Mouse (Mus musculus) forebrain, embryonic 11.5 days (tissue): ENCODE results near the gene Pdia4. TPM values are rescaled to one million over a fixed set of nuclear protein-coding genes. Genes with fewer than 3 reads are reported as not detected.
"Not testable (repeated sequence)": the region's sequence is repeated elsewhere in the genome, so short reads cannot be mapped to it uniquely, and the experiment has no call there.

Experiments
- ATAC-seq: fragments of 200-750 bp; cut with Nextera tagmentation; replicated peaks from 2 replicates; pipeline ENCODE4 v1.8.0; 2017; ENCODE audit warnings: moderate TSS enrichment; ENCODE audit not compliant: low FRiP score
- DNase-seq: peaks from one replicate; pipeline ENCODE4 v3.0.0-alpha.2; 2017; ENCODE audit warnings: low spot score
- H3K27ac ChIP-seq: fragments of 300-500 bp; sonication (generic); 2 replicates; pipeline ENCODE4 v1.5.1; 2014; ENCODE audit warnings: low read depth, low read length
- H3K27me3 ChIP-seq: fragments of 300-500 bp; sonication (generic); 2 replicates; pipeline ENCODE4 v1.6.1; 2014; ENCODE audit warnings: mild to moderate bottlenecking, low read length, mixed read lengths; ENCODE audit not compliant: control insufficient read depth, insufficient read depth
- H3K36me3 ChIP-seq: fragments of 300-500 bp; sonication (generic); 2 replicates; pipeline ENCODE4 v1.6.1; 2014; ENCODE audit warnings: mild to moderate bottlenecking, low read length, moderate library complexity, mixed read lengths; ENCODE audit not compliant: control insufficient read depth, insufficient read depth
- H3K4me1 ChIP-seq: fragments of 300-500 bp; sonication (generic); replicated peaks from 2 replicates; pipeline ENCODE4 v1.6.1; 2014; ENCODE audit warnings: low read length, mixed read lengths; ENCODE audit not compliant: control insufficient read depth, insufficient read depth
- H3K4me2 ChIP-seq: fragments of 300-500 bp; sonication (generic); 2 replicates; pipeline ENCODE4 v1.6.1; 2014; ENCODE audit warnings: low read depth, mild to moderate bottlenecking, low read length, moderate library complexity, mixed read lengths; ENCODE audit not compliant: severe bottlenecking
- H3K4me3 ChIP-seq: fragments of 300-500 bp; sonication (generic); 2 replicates; pipeline ENCODE4 v1.5.1; 2014; ENCODE audit warnings: low read depth, low read length
- H3K9ac ChIP-seq: fragments of 300-500 bp; sonication (generic); 2 replicates; pipeline ENCODE4 v1.6.1; 2014; ENCODE audit warnings: low read length
- H3K9me3 ChIP-seq: fragments of 300-500 bp; sonication (generic); 2 replicates; pipeline ENCODE4 v1.6.1; 2016; ENCODE audit warnings: low read length, mixed read lengths; ENCODE audit not compliant: control insufficient read depth
- WGBS: fragments of 180-500 bp; shearing (Covaris S2); extraction: QIAGEN DNeasy Blood & Tissue Kit; methylation state at CpG from one replicate; pipeline ENCODE4 v1.1.7; 2014; 5-methylcytosine and 5-hydroxymethylcytosine counted together
- polyA plus RNA-seq: library from polyadenylated mRNA; unstranded; fragments of >200 nt; fragmentation: Nextera tagmentation; extraction: Ambion mirVana; gene quantifications from 2 replicates; pipeline ENCODE4 v1.2.1, GENCODE M21; 2014

Pdia4 gene
- polyA plus RNA-seq, result 252 and 255 TPM in 2 replicates

- H3K4me1 ChIP-seq, result peaks cover 8% of the 10 kb centered on the region; the same call in 1 of the 2 replicates
- H3K9ac ChIP-seq, result peak within 1 kb of the TSS; percentile 94
- H3K36me3 ChIP-seq, result no peaks in the 10 kb centered on the region
- peak; percentile 100 for ATAC-seq
- WGBS, result under 1% methylated on average over 44 of the region's 44 CpGs
- H3K4me3 ChIP-seq, result peak within 1 kb of the TSS; percentile 84
- H3K9me3 ChIP-seq, result no peaks in the 10 kb centered on the region
- H3K27me3 ChIP-seq, result no peaks in the 10 kb centered on the region
- peak within 1 kb of the TSS; percentile 54 for H3K4me2 ChIP-seq
- H3K27ac ChIP-seq, result peak within 1 kb of the TSS; percentile 92
- peak; percentile 99 for DNase-seq
Measured at GRCm38 (mm10) chr6:47813257-47813878, at the start of gene Pdia4. Gene Pdia4, minus strand, starts transcription at chr6:47813430.

- H3K9ac ChIP-seq, DNase-seq, H3K27me3 ChIP-seq, H3K9me3 ChIP-seq, ATAC-seq, H3K4me1 ChIP-seq, H3K4me2 ChIP-seq, H3K4me3 ChIP-seq, H3K36me3 ChIP-seq, H3K27ac ChIP-seq: not testable (repeated sequence)
- 88% methylated on average over 3 of the region's 3 CpGs for WGBS
Measured at GRCm38 (mm10) chr6:47857729-47858128, 44.5 kb upstream of the Pdia4 start.

DNA sequence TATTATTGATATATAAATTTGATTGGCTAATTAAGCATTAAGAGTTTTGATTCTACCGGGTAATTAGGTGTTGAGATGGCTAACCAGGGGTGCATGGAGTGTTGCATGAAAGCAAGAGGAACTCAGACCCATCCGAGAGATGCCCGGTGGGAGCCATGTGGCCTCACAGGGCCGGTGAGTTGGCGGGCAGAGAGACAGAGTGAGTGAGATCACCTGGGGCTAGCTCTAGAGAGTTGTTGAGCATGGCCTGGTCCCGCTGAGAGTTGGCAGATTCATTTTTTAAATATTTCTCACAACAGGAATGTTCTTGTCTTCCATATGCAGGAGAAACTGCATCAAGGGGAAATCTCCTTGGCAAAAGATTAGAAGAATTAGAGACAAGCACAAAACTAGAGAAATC lies 44.0 kb upstream of the Pdia4 start:
- H3K27me3 ChIP-seq, result no peaks in the 10 kb centered on the region
- H3K4me2 ChIP-seq, result no peak overlapping the region
- no peaks in the 10 kb centered on the region for H3K4me1 ChIP-seq
- H3K4me3 ChIP-seq, result no peak overlapping the region
- no peak overlapping the region for H3K27ac ChIP-seq
- H3K9me3 ChIP-seq, result no peaks in the 10 kb centered on the region
- DNase-seq (no peak), ATAC-seq (no peak)
- H3K9ac ChIP-seq, result no peak overlapping the region
- WGBS, result 90% methylated on average over 6 of the region's 6 CpGs
- peaks cover 4% of the 10 kb centered on the region; the same call in 1 of the 2 replicates for H3K36me3 ChIP-seq

- H3K27ac ChIP-seq, result no peak overlapping the region
- no peaks in the 10 kb centered on the region for H3K27me3 ChIP-seq
- no peaks in the 10 kb centered on the region for H3K9me3 ChIP-seq
- DNase-seq (no peak), ATAC-seq (no peak)
- H3K4me2 ChIP-seq, result no peak overlapping the region
- no peak overlapping the region for H3K9ac ChIP-seq
- no peaks in the 10 kb centered on the region for H3K4me1 ChIP-seq
- H3K4me3 ChIP-seq, result no peak overlapping the region
- no peaks in the 10 kb centered on the region for H3K36me3 ChIP-seq
Measured at GRCm38 (mm10) chr6:47845779-47846178, 32.5 kb upstream of the Pdia4 start.

DNA sequence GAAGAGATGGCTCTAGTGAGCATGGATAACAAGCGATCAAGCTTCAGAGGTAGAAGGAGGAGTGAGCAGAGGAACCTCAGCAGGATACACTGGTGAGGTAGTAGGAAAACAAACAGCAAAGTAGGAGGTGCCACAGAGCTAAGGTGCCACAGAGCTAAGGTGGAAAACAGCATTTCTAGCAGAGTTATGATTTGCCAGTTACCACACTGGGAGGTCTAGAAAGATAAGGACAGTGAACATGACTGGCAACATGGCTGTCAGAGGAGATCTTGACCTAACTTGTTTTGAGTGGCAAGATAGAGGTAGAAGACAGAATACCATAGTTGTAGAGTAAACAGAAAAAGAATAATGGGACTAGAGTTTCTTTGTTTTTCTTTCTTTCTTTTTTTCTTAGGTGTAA lies 29.1 kb upstream of the Pdia4 start:
- H3K27ac ChIP-seq, result no peak overlapping the region
- H3K4me2 ChIP-seq, result no peak overlapping the region
- H3K9ac ChIP-seq, result no peak overlapping the region
- no peak for ATAC-seq
- no peaks in the 10 kb centered on the region for H3K27me3 ChIP-seq
- H3K4me3 ChIP-seq, result no peak overlapping the region
- no peaks in the 10 kb centered on the region for H3K9me3 ChIP-seq
- no peak for DNase-seq
- 83% methylated on average over 1 of the region's 1 CpGs for WGBS
- H3K36me3 ChIP-seq, result no peaks in the 10 kb centered on the region
- H3K4me1 ChIP-seq, result no peaks in the 10 kb centered on the region

GRCm38 (mm10) chr6:47841831-47842230 lies 28.6 kb upstream of the Pdia4 start:
- no peaks in the 10 kb centered on the region for H3K36me3 ChIP-seq
- no peaks in the 10 kb centered on the region for H3K4me1 ChIP-seq
- ATAC-seq (no peak), DNase-seq (no peak)
- no peak overlapping the region for H3K9ac ChIP-seq
- no peaks in the 10 kb centered on the region for H3K27me3 ChIP-seq
- H3K9me3 ChIP-seq, result no peaks in the 10 kb centered on the region
- 91% methylated on average over 2 of the region's 2 CpGs for WGBS
- no peak overlapping the region for H3K4me2 ChIP-seq
- H3K27ac ChIP-seq, result no peak overlapping the region
- no peak overlapping the region for H3K4me3 ChIP-seq

GRCm38 (mm10) chr6:47841077-47841476 lies 27.8 kb upstream of the Pdia4 start:
- H3K27ac ChIP-seq, result no peak overlapping the region
- H3K36me3 ChIP-seq, result no peaks in the 10 kb centered on the region
- no peak overlapping the region for H3K4me2 ChIP-seq
- DNase-seq, result no peak
- 96% methylated on average over 1 of the region's 1 CpGs for WGBS
- no peaks in the 10 kb centered on the region for H3K9me3 ChIP-seq
- H3K4me3 ChIP-seq, result no peak overlapping the region
- H3K4me1 ChIP-seq, result no peaks in the 10 kb centered on the region
- no peak overlapping the region for H3K9ac ChIP-seq
- H3K27me3 ChIP-seq, result no peaks in the 10 kb centered on the region
- no peak for ATAC-seq

DNA sequence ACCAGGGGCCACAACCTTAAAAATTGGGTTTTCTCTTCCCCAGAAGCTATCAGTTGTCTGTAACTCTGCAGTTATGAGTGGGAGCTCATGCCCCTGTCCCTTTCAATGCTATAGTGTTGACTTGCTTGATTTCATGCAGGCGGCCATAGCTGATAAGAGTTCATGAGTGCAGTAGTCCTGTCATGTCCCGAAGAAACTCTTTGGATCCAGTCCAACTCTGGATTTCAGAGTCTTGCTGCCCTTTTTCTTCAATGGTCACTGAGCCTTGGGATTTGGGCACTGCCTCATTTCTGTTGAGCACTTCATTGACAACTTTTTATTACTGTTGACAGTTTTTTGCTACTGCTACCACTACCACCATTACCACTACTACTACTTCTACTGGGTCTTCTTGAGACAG lies 24.4 kb upstream of the Pdia4 start:
- H3K27ac ChIP-seq, result no peak overlapping the region
- H3K4me2 ChIP-seq, result no peak overlapping the region
- WGBS, result 90% methylated on average over 2 of the region's 2 CpGs
- H3K9me3 ChIP-seq, result no peaks in the 10 kb centered on the region
- DNase-seq (no peak), ATAC-seq (no peak)
- no peaks in the 10 kb centered on the region for H3K27me3 ChIP-seq
- H3K4me1 ChIP-seq, result no peaks in the 10 kb centered on the region
- H3K9ac ChIP-seq, result no peak overlapping the region
- no peak overlapping the region for H3K4me3 ChIP-seq
- H3K36me3 ChIP-seq, result no peaks in the 10 kb centered on the region

DNA sequence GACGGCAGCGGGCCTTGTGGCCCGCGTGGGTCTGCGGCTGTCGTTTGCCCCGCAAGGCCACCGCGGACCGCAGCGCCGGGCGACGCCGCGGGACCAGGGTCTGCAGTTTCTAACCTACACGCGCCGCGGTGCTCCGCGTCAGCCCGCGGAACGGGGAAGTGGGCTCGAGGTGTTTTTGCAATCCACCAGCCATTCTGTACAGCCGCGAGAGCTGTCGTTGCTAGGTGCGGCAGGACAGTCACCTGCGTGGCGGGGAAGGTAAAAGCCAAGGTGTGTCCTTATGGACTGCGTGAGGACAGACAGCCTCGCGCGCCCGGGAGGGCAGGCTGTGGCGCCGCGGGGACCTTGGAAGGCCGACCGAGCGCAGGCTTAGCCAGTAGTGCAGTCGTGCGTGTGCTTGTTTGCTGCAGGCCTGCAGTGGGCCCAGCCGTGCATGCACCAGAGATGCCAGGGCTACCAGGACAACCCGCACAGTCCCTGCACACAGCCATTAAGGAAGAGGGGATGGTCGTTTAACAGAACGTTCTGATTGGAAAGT lies 22.8 kb upstream of the Pdia4 start:
- WGBS, result under 1% methylated on average over 49 of the region's 49 CpGs
- DNase-seq (peak; percentile 78), ATAC-seq (peak; percentile 82)
- H3K9me3 ChIP-seq, result no peaks in the 10 kb centered on the region
- H3K9ac ChIP-seq, result peak overlapping the region; percentile 86
- H3K4me1 ChIP-seq, result no peaks in the 10 kb centered on the region
- H3K4me2 ChIP-seq, result peak overlapping the region; percentile 71
- peak overlapping the region; percentile 88 for H3K4me3 ChIP-seq
- no peaks in the 10 kb centered on the region for H3K36me3 ChIP-seq
- H3K27ac ChIP-seq, result peak overlapping the region; percentile 93
- no peaks in the 10 kb centered on the region for H3K27me3 ChIP-seq
